ENCODE assay signal across 9 mouse cellular contexts in the genomic region with DNA sequence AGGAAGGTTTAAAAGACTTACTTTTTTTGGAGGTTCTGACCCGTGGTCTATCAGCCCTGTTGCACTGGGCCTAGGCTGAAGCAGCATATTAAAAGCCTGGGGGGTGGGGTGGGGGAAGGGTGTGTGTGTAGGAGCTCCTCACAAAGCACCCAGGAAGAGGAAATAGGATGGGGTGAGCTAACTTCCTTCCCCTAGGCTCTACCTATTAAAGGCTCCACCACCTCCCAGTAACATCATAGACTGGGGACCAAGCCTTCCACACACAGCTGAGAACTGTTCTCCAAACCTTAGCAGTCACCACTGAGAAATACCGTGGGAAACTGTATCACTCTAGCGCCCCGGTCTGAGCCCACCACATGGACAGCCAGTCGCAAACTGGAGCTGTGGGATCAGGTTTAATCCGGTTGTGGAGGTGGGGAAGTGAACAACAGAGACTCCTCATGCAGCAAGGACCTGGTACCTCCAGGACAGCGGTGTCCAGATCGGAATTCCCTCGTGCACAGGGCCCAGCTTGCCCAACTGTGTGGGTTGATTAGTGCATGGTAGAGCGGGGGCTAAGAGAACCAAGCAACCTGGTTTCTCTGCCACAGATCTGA. TPM values are rescaled to one million over a fixed set of nuclear protein-coding genes. Genes with fewer than 3 reads are reported as not detected.
DNase-seq lines count a peak whose midpoint lies in the region; ATAC-seq lines count a peak whose summit lies in the region.
"Had no signal": no experiment of that assay in that cellular context is flagged by ENCODE, and none has a peak within 500 bp of the region (broad histone marks: within the 10 kb centered on the region; RNA-seq: fewer than 3 reads in every experiment).

No protein-coding gene starts in this region.

- H3K4me1 ChIP-seq in forebrain, embryonic 10.5 days, result peaks cover 15% of the 10 kb centered on the region
- H3K4me1 ChIP-seq in forebrain, embryonic 11.5 days (replicated peaks; ENCODE audit: control insufficient read depth, insufficient read depth, low read length), result peaks cover 3% of the 10 kb centered on the region; the same call in 1 of the 2 replicates
- H3K4me1 ChIP-seq in forebrain, embryonic 15.5 days, result peaks cover 14% of the 10 kb centered on the region; the same call in 1 of the 2 replicates

- H3K9me3 ChIP-seq in forebrain, embryonic 10.5 days, result no peaks in the 10 kb centered on the region
- H3K9me3 ChIP-seq in forebrain, embryonic 11.5 days (ENCODE audit: control insufficient read depth, low read length), result no peaks in the 10 kb centered on the region
- no peaks in the 10 kb centered on the region for H3K9me3 ChIP-seq in forebrain, embryonic 15.5 days

- H3K36me3 ChIP-seq in forebrain, embryonic 10.5 days (replicated peaks), result no peaks in the 10 kb centered on the region
- no peaks in the 10 kb centered on the region for H3K36me3 ChIP-seq in forebrain, embryonic 11.5 days (ENCODE audit: control insufficient read depth, insufficient read depth, low read length)
- no peaks in the 10 kb centered on the region for H3K36me3 ChIP-seq in forebrain, embryonic 15.5 days
- no peaks in the 10 kb centered on the region for H3K36me3 ChIP-seq in macrophage (ENCODE audit: inconsistent target)

- no peak overlapping the region for H3K4me2 ChIP-seq in forebrain, embryonic 11.5 days (ENCODE audit: low read depth, low read length, severe bottlenecking)
- H3K4me2 ChIP-seq in forebrain, embryonic 15.5 days (replicated peaks), result no peak overlapping the region

- H3K9ac ChIP-seq in forebrain, embryonic 11.5 days (ENCODE audit: low read length), result no peak overlapping the region
- H3K9ac ChIP-seq in forebrain, embryonic 15.5 days (replicated peaks), result no peak overlapping the region

- no peak for ATAC-seq in forebrain, embryonic 11.5 days (replicated peaks; ENCODE audit: low FRiP score)
- ATAC-seq in forebrain, embryonic 15.5 days (replicated peaks), result no peak

- 84% methylated on average over 10 of the region's 10 CpGs for WGBS in forebrain, embryonic 10.5 days
- 85% methylated on average over 10 of the region's 10 CpGs for WGBS in forebrain, embryonic 11.5 days
- WGBS in forebrain, embryonic 15.5 days, result 81% methylated on average over 10 of the region's 10 CpGs
- 82% methylated on average over 10 of the region's 10 CpGs for WGBS in macrophage (ENCODE audit: missing documents)

- H3K27ac ChIP-seq in forebrain, embryonic 10.5 days, result peak overlapping the region; percentile 51; the same call in 1 of the 2 replicates
- no peak overlapping the region for H3K27ac ChIP-seq in forebrain, embryonic 11.5 days (ENCODE audit: low read depth, low read length)
- H3K27ac ChIP-seq in forebrain, embryonic 15.5 days (replicated peaks), result peak overlapping the region; percentile 63; the same call in 1 of the 2 replicates
- H3K27ac ChIP-seq in macrophage, result peak overlapping the region; percentile 74

- no peak overlapping the region for H3K4me3 ChIP-seq in forebrain, embryonic 10.5 days
- H3K4me3 ChIP-seq in forebrain, embryonic 11.5 days (ENCODE audit: low read depth, low read length), result no peak overlapping the region
- no peak overlapping the region for H3K4me3 ChIP-seq in forebrain, embryonic 15.5 days
- peak overlapping the region; percentile 36 for H3K4me3 ChIP-seq in macrophage (ENCODE audit: inconsistent target)

- no peaks in the 10 kb centered on the region for H3K27me3 ChIP-seq in forebrain, embryonic 10.5 days (ENCODE audit: poor library complexity, severe bottlenecking)
- no peaks in the 10 kb centered on the region for H3K27me3 ChIP-seq in forebrain, embryonic 11.5 days (ENCODE audit: control insufficient read depth, insufficient read depth, low read length)
- H3K27me3 ChIP-seq in forebrain, embryonic 15.5 days, result no peaks in the 10 kb centered on the region

- H3K79me2 ChIP-seq in macrophage (ENCODE audit: inconsistent target), result no peaks in the 10 kb centered on the region

- intact Hi-C loops in gastrocnemius, postnatal 36 days (cut with DNase I), result loop anchor here (5.0 kb wide), 1 partner anchor 36 kb away; a partner anchor contains a TSS

- DNase-seq in forebrain, embryonic 10.5 days (ENCODE audit: extremely low spot score, low spot score), result no peak
- no peak for DNase-seq in forebrain, embryonic 11.5 days (ENCODE audit: low spot score)
- DNase-seq in CD4-positive, CD25-positive, alpha-beta regulatory T cell, adult 2 months (ENCODE audit: low read depth, low spot score), result peak; percentile 44
- DNase-seq in cerebellum, postnatal 25 days, result no peak
- DNase-seq in gastrocnemius, postnatal 36 days, result no peak
- no peak for DNase-seq in lung, postnatal 4 days
- DNase-seq: cerebellum, adult 9-11 months had no signal

RNA-seq across cellular contexts. Expression of a gene that starts 6.5 kb away (rescaled TPM):
- polyA plus RNA-seq in forebrain, embryonic 10.5 days (2016; fragmentation: Nextera tagmentation; extraction: Ambion mirVana), result 18.3 and 19.1 TPM in 2 replicates
- 29.8 and 31.1 TPM in 2 replicates for polyA plus RNA-seq in forebrain, embryonic 11.5 days (2014; fragmentation: Nextera tagmentation; extraction: Ambion mirVana)
- 31.3 and 33.2 TPM in 2 replicates for polyA plus RNA-seq in forebrain, embryonic 15.5 days (2015; fragmentation: Nextera tagmentation; extraction: Ambion mirVana)
- total RNA-seq in macrophage (2018; cell fraction: chromatin; rRNA removed), result 10 to 100 TPM; 24.3 to 54.8 (median 37.6) TPM
- total RNA-seq in macrophage (2018; cell fraction: cytosol; rRNA removed), result 10 to 100 TPM; 10.8 to 14.6 (median 13.4) TPM
- total RNA-seq in macrophage (2018; cell fraction: nucleus; rRNA removed), result 10 to 100 TPM; 13.8 to 39.7 (median 25.4) TPM
- polyA plus RNA-seq in macrophage (2018), result 6.6 to 12.3 TPM (median 11.2 TPM) in 3 replicates
- total RNA-seq in gastrocnemius, postnatal 36 days (2021), result 1 to 10 TPM; 6.0 to 7.2 TPM

RNA-seq across cellular contexts. Expression of a gene that starts 38.1 kb away (rescaled TPM):
- 214 and 224 TPM in 2 replicates for polyA plus RNA-seq in forebrain, embryonic 10.5 days (2016; fragmentation: Nextera tagmentation; extraction: Ambion mirVana)
- polyA plus RNA-seq in forebrain, embryonic 11.5 days (2014; fragmentation: Nextera tagmentation; extraction: Ambion mirVana), result 225 and 246 TPM in 2 replicates
- 334 and 349 TPM in 2 replicates for polyA plus RNA-seq in forebrain, embryonic 15.5 days (2015; fragmentation: Nextera tagmentation; extraction: Ambion mirVana)
- 10 to 100 TPM in 16 of 26 experiments, 1 to 10 TPM in 10; 1.2 to 61.4 (median 13.9) TPM for total RNA-seq in macrophage (2018; cell fraction: chromatin; rRNA removed)
- 100 to 1,000 TPM; 107 to 223 (median 149) TPM for total RNA-seq in macrophage (2018; cell fraction: cytosol; rRNA removed)
- total RNA-seq in macrophage (2018; cell fraction: nucleus; rRNA removed), result 10 to 100 TPM in 25 of 26 experiments, 1 to 10 TPM in 1; 9.7 to 46.9 (median 21.3) TPM
- polyA plus RNA-seq in macrophage (2018), result 192 to 199 TPM (median 195 TPM) in 3 replicates
- total RNA-seq in gastrocnemius, postnatal 36 days (2021), result 100 to 1,000 TPM; 439 to 467 TPM

RNA-seq across cellular contexts. Expression of a gene that starts 38.3 kb away (rescaled TPM):
- polyA plus RNA-seq in forebrain, embryonic 10.5 days (2016; fragmentation: Nextera tagmentation; extraction: Ambion mirVana), result 78.5 and 81.3 TPM in 2 replicates
- polyA plus RNA-seq in forebrain, embryonic 11.5 days (2014; fragmentation: Nextera tagmentation; extraction: Ambion mirVana), result 48.9 and 49.3 TPM in 2 replicates
- 40.3 and 41.5 TPM in 2 replicates for polyA plus RNA-seq in forebrain, embryonic 15.5 days (2015; fragmentation: Nextera tagmentation; extraction: Ambion mirVana)
- 10 to 100 TPM; 28.2 to 88.6 (median 42.7) TPM for total RNA-seq in macrophage (2018; cell fraction: chromatin; rRNA removed)
- 1 to 10 TPM; 2.3 to 7.4 (median 3.9) TPM for total RNA-seq in macrophage (2018; cell fraction: cytosol; rRNA removed)
- 10 to 100 TPM in 24 of 26 experiments, 1 to 10 TPM in 2; 8.6 to 54.4 (median 20.6) TPM for total RNA-seq in macrophage (2018; cell fraction: nucleus; rRNA removed)
- polyA plus RNA-seq in macrophage (2018), result 4.1 to 9.5 TPM (median 9.2 TPM) in 3 replicates
- 1 to 10 TPM; 5.0 to 5.3 TPM for total RNA-seq in gastrocnemius, postnatal 36 days (2021)
